Mouse (Mus musculus) liver, embryonic 11.5 days (tissue): ENCODE data around the gene Yif1a. TPM values are rescaled to one million over a fixed set of nuclear protein-coding genes. Genes with fewer than 3 reads are reported as not detected.
A peak's percentile ranks its signal among the peaks of the same experiment; 100 is the strongest.
"Not testable (repeated sequence)": the region's sequence is repeated elsewhere in the genome, so short reads cannot be mapped to it uniquely, and the experiment has no call there.

Source experiments
- ATAC-seq: fragments of 200-750 bp; cut with Nextera tagmentation; replicated peaks from 2 replicates; pipeline ENCODE4 v1.8.0; 2017; ENCODE audit warnings: moderate number of reproducible peaks, mild to moderate bottlenecking, moderate TSS enrichment, moderate library complexity; ENCODE audit not compliant: low FRiP score
- DNase-seq: peaks from one replicate; pipeline ENCODE4 v3.0.0-alpha.2; 2017; ENCODE audit warnings: low spot score
- H3K27ac ChIP-seq: fragments of 300-500 bp; sonication (generic); 2 replicates; pipeline ENCODE4 v1.5.1; 2014; ENCODE audit warnings: mild to moderate bottlenecking, low read depth, low read length, control low read depth
- H3K27me3 ChIP-seq: fragments of 300-500 bp; sonication (generic); replicated peaks from 2 replicates; pipeline ENCODE4 v1.6.1; 2014; ENCODE audit warnings: low read length, mixed read lengths; ENCODE audit not compliant: control insufficient read depth, insufficient read depth
- H3K36me3 ChIP-seq: fragments of 300-500 bp; sonication (generic); 2 replicates; pipeline ENCODE4 v1.6.1; 2014; ENCODE audit warnings: mild to moderate bottlenecking, low read length, moderate library complexity, mixed read lengths; ENCODE audit not compliant: control insufficient read depth, insufficient read depth
- H3K4me1 ChIP-seq: fragments of 300-500 bp; sonication (generic); replicated peaks from 2 replicates; pipeline ENCODE4 v1.6.1; 2014; ENCODE audit warnings: low read length, mixed read lengths; ENCODE audit not compliant: control insufficient read depth, insufficient read depth
- H3K4me2 ChIP-seq: fragments of 300-500 bp; sonication (generic); 2 replicates; pipeline ENCODE4 v1.6.1; 2014; ENCODE audit warnings: mild to moderate bottlenecking, control low read depth, moderate library complexity
- H3K4me3 ChIP-seq: fragments of 300-500 bp; sonication (generic); 2 replicates; pipeline ENCODE4 v1.5.1; 2014; ENCODE audit warnings: low read depth, low read length, control low read depth
- H3K9ac ChIP-seq: fragments of 300-500 bp; sonication (generic); 2 replicates; pipeline ENCODE4 v1.6.1; 2014; ENCODE audit warnings: low read depth, low read length, control low read depth
- H3K9me3 ChIP-seq: fragments of 300-500 bp; sonication (generic); 2 replicates; pipeline ENCODE4 v1.6.1; 2016; ENCODE audit warnings: low read length, inconsistent platforms, mixed read lengths; ENCODE audit not compliant: control insufficient read depth
- WGBS: fragments of 180-500 bp; shearing (Covaris S2); extraction: QIAGEN DNeasy Blood & Tissue Kit; methylation state at CpG from one replicate; pipeline ENCODE4 v1.1.7; 2014; 5-methylcytosine and 5-hydroxymethylcytosine counted together
- polyA plus RNA-seq: library from polyadenylated mRNA; unstranded; fragments of >200 nt; fragmentation: Nextera tagmentation; extraction: Ambion mirVana; gene quantifications from 2 replicates; pipeline ENCODE4 v1.2.1, GENCODE M21; 2014

Gene Yif1a
- polyA plus RNA-seq, 1 experiment from 2014 or later = 77.8 TPM

DNA sequence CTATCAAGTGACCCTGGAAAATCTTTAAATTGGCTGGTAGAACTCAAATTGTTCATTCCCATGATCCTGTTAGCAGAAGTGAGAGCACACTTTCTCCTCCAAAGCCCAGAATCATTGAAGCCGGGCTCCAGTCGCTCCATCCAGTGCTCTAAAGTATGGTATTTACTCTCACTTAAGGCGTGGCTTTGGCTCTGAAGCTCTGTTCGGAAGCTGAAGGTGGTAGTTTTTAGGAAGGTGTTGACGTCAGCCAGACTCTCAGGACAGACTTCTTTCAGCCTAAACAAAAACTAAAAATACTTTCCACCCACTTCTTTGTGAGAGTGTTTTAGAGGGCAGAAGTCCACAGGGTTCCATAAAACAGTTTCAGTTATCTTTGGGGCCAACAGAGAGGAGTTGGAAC is 14.8 kb upstream of the Yif1a start:
- Histone ChIP-seq H3K9ac (no peak overlapping the region), H3K27ac (no peak overlapping the region), H3K36me3 (no peaks in the 10 kb centered on the region), H3K27me3 (peaks cover 39% of the 10 kb centered on the region), H3K4me1 (peaks cover 34% of the 10 kb centered on the region), H3K4me2 (no peak overlapping the region), H3K4me3 (no peak overlapping the region), H3K9me3 (no peaks in the 10 kb centered on the region)
- DNase-seq (no peak), ATAC-seq (no peak)
- 35% methylated on average over 5 of the region's 5 CpGs for WGBS

DNA sequence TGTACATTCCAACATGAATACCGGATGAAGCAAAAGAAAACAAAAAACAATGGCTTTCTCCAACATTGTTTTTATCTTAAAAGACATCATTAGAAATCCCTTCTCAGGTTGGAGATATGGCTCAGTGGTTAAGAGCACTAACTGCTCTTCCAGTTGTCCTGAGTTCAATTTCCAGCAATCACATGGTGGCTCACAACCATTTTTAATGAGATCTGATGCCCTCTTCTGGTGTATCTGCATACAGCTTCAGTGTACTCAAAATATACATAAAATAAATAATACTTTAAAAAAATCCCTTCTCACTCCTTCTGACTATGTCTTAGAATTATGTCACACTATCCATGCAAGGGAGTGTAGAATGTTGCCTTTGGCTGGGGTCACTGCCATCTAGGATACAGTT is 9.1 kb upstream of the Yif1a start:
- WGBS = 88% methylated on average over 1 of the region's 1 CpGs
- no peaks in the 10 kb centered on the region for H3K4me1 ChIP-seq
- no peak overlapping the region for H3K4me2 ChIP-seq
- ATAC-seq = no peak
- peaks cover 52% of the 10 kb centered on the region for H3K27me3 ChIP-seq
- no peak overlapping the region for H3K27ac ChIP-seq
- no peak overlapping the region for H3K9ac ChIP-seq
- H3K4me3 ChIP-seq = no peak overlapping the region
- no peak for DNase-seq
- H3K36me3 ChIP-seq = no peaks in the 10 kb centered on the region
- no peaks in the 10 kb centered on the region for H3K9me3 ChIP-seq

DNA sequence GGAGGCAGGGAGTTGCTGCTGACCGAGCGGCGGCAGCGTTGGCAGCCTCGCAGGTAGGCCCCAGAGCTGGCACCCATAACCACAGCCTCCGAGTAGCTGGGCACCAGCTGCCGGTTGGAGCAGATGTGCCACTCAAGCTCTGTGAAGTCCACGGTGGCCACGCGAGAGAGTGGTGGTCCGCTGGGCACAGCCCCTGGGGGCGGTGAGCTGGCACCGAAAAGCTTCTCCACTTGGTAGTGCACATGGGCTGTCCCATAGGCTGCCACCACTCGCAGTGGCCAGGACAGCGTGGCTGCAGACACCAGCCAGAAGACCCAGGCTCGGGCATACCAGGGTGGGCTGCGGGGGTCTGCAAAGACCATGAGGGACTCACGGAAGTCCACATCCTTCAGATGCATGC is 6.3 kb upstream of the Yif1a start:
- ATAC-seq = no peak
- H3K9me3 ChIP-seq = no peaks in the 10 kb centered on the region
- H3K9ac ChIP-seq = no peak overlapping the region
- peaks cover 4% of the 10 kb centered on the region; the same call in 1 of the 2 replicates for H3K4me1 ChIP-seq
- peak; percentile 32 for DNase-seq
- H3K36me3 ChIP-seq = no peaks in the 10 kb centered on the region
- peaks cover 71% of the 10 kb centered on the region for H3K27me3 ChIP-seq
- H3K4me3 ChIP-seq = no peak overlapping the region
- no peak overlapping the region for H3K4me2 ChIP-seq
- 55% methylated on average over 18 of the region's 18 CpGs for WGBS
- H3K27ac ChIP-seq = no peak overlapping the region

DNA sequence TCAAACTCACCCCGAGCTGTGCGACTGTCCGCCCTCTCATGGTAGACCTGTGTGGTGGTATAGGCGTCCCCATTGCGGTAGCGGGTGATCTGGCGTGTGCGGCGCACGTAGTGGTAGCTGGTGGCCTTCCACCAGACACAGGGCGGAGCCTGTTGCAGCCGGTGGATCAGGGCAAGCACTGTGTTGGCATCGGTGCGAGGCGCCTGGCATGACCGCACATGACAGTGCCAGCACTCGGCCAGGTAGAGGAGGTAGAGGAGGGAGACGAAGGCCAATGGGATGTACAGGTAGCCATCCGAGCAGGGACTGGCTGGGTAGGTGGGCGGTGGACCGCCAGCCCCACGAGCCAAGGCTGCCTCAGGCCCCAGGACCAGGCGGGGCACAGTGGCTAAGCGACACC is 5.7 kb upstream of the Yif1a start:
- Histone ChIP-seq H3K9me3 (no peaks in the 10 kb centered on the region), H3K9ac (no peak overlapping the region), H3K4me3 (no peak overlapping the region), H3K4me2 (no peak overlapping the region), H3K27ac (no peak overlapping the region), H3K36me3 (no peaks in the 10 kb centered on the region), H3K4me1 (peaks cover 6% of the 10 kb centered on the region), H3K27me3 (peaks cover 71% of the 10 kb centered on the region)
- WGBS = 52% methylated on average over 24 of the region's 24 CpGs
- ATAC-seq (no peak), DNase-seq (no peak)

- peaks cover 68% of the 10 kb centered on the region for H3K27me3 ChIP-seq
- H3K4me3 ChIP-seq = peak overlapping the region; percentile 54
- no peak overlapping the region for H3K9ac ChIP-seq
- H3K9me3 ChIP-seq = no peaks in the 10 kb centered on the region
- H3K27ac ChIP-seq = no peak overlapping the region
- DNase-seq (peak; percentile 31), ATAC-seq (no peak)
- no peaks in the 10 kb centered on the region for H3K36me3 ChIP-seq
- peaks cover 12% of the 10 kb centered on the region for H3K4me1 ChIP-seq
- H3K4me2 ChIP-seq = peak overlapping the region; percentile 71
- WGBS = 63% methylated on average over 3 of the region's 3 CpGs
Measured at GRCm38 (mm10) chr19:5083961-5084833, 4.1 kb upstream of the Yif1a start.

DNA sequence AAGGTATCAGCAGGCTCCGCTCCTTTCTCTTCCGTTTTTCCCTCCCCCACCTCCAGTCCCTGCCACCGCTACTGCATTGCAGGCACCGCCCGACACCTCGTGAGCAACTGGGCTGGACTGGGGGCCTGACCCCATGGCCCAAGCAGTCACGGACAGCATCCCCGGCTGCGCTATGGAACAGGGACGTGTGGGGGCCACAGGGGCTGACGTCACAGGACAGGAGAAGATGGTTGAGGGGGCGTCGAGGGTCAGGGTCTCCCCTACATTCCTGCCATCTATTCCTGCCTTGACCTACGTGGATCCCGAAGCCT is 3.5 kb upstream of the Yif1a start:
- peaks cover 14% of the 10 kb centered on the region for H3K4me1 ChIP-seq
- DNase-seq (no peak), ATAC-seq (no peak)
- H3K4me3 ChIP-seq = peak overlapping the region; percentile 54
- no peaks in the 10 kb centered on the region for H3K36me3 ChIP-seq
- H3K9me3 ChIP-seq = no peaks in the 10 kb centered on the region
- H3K9ac ChIP-seq = no peak overlapping the region
- H3K4me2 ChIP-seq = peak overlapping the region; percentile 71
- peaks cover 67% of the 10 kb centered on the region for H3K27me3 ChIP-seq
- WGBS = 5% methylated on average over 15 of the region's 15 CpGs
- no peak overlapping the region for H3K27ac ChIP-seq

- Histone ChIP-seq H3K27ac (no peak within 1 kb of the TSS), H3K4me1 (peaks cover 14% of the 10 kb centered on the region), H3K9ac (no peak within 1 kb of the TSS), H3K4me2 (peak within 1 kb of the TSS; percentile 71), H3K36me3 (peaks cover under 1% of the 10 kb centered on the region; the same call in 1 of the 2 replicates), H3K27me3 (peaks cover 62% of the 10 kb centered on the region), H3K9me3 (no peaks in the 10 kb centered on the region), H3K4me3 (peak within 1 kb of the TSS; percentile 54)
- ATAC-seq (no peak), DNase-seq (peak; percentile 37)
- 1% methylated on average over 69 of the region's 69 CpGs for WGBS
Measured at GRCm38 (mm10) chr19:5085145-5085863, 3.0 kb upstream of the Yif1a start, which contains the start of gene Tmem151a. Gene Tmem151a, minus strand, starts transcription at chr19:5085531.

DNA sequence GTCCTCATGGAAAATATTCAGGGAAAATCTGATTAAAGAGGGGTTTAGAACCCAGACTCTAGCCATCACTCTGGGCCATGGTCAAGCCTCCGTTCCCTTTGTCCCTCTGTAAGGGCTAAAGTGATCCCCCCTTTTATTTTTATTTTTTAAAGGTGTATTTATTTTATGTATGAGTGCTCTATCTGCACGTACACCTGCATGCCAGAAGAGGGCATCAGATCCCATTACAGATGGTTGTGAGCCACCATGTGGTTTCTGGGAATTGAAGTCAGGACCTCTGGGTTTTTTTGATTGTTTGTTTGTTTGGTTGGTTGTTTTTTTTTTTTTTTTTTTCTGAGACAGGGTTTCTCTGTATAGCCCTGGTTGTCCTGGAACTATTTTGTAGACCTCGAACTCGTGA is 1.8 kb upstream of the Yif1a start:
- WGBS = 45% methylated on average over 4 of the region's 4 CpGs
- peaks cover 50% of the 10 kb centered on the region for H3K27me3 ChIP-seq

More for the DNA sequence above, 1.8 kb upstream of the Yif1a start:
- not testable (repeated sequence) for H3K36me3 ChIP-seq, H3K4me3 ChIP-seq, ATAC-seq, H3K9me3 ChIP-seq, DNase-seq, H3K9ac ChIP-seq, H3K4me2 ChIP-seq, H3K27ac ChIP-seq
- H3K4me1 ChIP-seq = peaks cover 14% of the 10 kb centered on the region
